Mouse (Mus musculus) testis, adult 2 months (tissue): ENCODE measurements around the gene Cds2.

Source experiments
- CTCF ChIP-seq: fragments of 200-500 bp; IDR thresholded peaks from 2 replicates; pipeline ENCODE4 v1.5.1; 2012; ENCODE audit warnings: low read depth, mild to moderate bottlenecking, inconsistent platforms, low read length, moderate library complexity; ENCODE audit not compliant: control insufficient read depth, insufficient read depth, insufficient replicate concordance
- POLR2A ChIP-seq: fragments of 200-500 bp; IDR thresholded peaks from 2 replicates; pipeline ENCODE4 v1.6.1; 2012; ENCODE audit warnings: low read depth, mild to moderate bottlenecking, inconsistent platforms, low read length, moderate library complexity; ENCODE audit not compliant: control insufficient read depth

GRCm38 (mm10) chr2:132291265-132291664, 28.3 kb downstream of the Cds2 start:
- TF ChIP-seq POLR2A (no peak), CTCF (no peak)
